Mouse (Mus musculus): Measurements from ENCODE around the gene Camk2d.

DNA sequence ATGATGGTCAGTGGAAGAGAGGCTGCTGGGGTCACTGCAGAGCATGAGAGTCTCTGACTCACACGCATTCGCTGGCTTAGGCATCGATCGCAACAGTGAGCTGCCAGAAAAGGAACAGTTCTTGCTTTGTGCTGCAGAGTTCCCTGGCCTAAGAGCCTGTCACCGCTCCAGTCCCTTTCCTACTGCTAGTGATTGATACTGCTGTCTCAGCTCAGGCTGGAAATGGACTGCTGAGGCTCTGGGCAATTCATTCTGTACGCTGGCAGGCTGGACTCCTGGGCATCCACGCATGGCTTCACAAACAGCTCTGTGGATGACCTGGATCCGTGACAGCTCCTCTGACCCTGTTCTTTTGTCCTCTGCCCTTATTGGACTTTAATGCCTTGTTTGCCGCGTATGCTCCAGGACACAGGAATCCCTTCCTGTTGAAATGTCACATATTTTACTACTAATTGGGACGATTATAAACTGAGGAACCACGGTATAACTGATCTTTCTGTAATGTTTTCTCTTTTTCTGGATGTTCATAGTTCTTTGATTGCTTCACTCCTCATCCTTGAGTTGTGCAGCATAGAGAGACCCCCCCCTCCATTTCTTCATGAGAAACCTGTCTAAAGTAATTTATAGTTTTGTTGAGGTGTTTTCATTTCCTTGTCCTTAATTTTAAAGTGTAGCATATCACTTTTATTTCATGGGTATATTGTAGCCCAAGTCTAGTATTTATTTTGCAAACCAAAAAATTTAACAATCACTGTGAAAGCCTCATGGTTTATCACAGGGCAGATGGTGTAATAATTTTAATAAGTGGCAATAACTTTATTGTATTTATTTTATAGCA is 99.6 kb downstream of the Camk2d start:
- TF ChIP-seq CTCF (IDR thresholded peaks at IDR 0.05; ENCODE audit: control insufficient read depth, insufficient read depth, low read length): no peak
- no peak for TF ChIP-seq POLR2A (IDR thresholded peaks at IDR 0.05; ENCODE audit: borderline replicate concordance, control insufficient read depth, low read depth, low read length)
